Mouse (Mus musculus): Measurements from ENCODE around the gene March1.
A peak's percentile ranks its signal among the peaks of the same experiment; 100 is the strongest.

March1 gene

GRCm38 (mm10) chr8:65617871-65618751, at the start of gene March1:
Gene March1, plus strand, starts transcription at chr8:65617900.
- DNase-seq, result no peak

- no peak for DNase-seq
These were observed 30.8 kb upstream of the March1 start for GRCm38 (mm10) chr8:65586909-65587308.

- peak; percentile 39 for DNase-seq
These were observed 14.5 kb upstream of the March1 start for GRCm38 (mm10) chr8:65603241-65603640.

GRCm38 (mm10) chr8:65609509-65609908, 8.2 kb upstream of the March1 start:
- no peak for DNase-seq

- DNase-seq, result no peak
These were observed 1.3 kb downstream of the March1 start for GRCm38 (mm10) chr8:65618966-65619365.

GRCm38 (mm10) chr8:65644931-65645330, 27.2 kb downstream of the March1 start:
- no peak for DNase-seq

GRCm38 (mm10) chr8:65645502-65645901, 27.8 kb downstream of the March1 start:
- no peak for DNase-seq

- no peak for DNase-seq
These were observed 28.2 kb downstream of the March1 start for GRCm38 (mm10) chr8:65645945-65646344.

GRCm38 (mm10) chr8:65655924-65656323, 38.2 kb downstream of the March1 start:
- DNase-seq, result no peak

- DNase-seq, result no peak
These were observed 44.2 kb downstream of the March1 start for GRCm38 (mm10) chr8:65661885-65662284.

GRCm38 (mm10) chr8:65665786-65666185, 48.1 kb downstream of the March1 start:
- DNase-seq, result no peak

GRCm38 (mm10) chr8:65743066-65743465, 125.4 kb downstream of the March1 start:
- DNase-seq, result no peak

GRCm38 (mm10) chr8:65775815-65776214, 158.1 kb downstream of the March1 start:
- no peak for DNase-seq

- no peak for DNase-seq
These were observed 163.5 kb downstream of the March1 start for GRCm38 (mm10) chr8:65781156-65781555.

- no peak for DNase-seq
These were observed 195.3 kb downstream of the March1 start for GRCm38 (mm10) chr8:65812971-65813370.

GRCm38 (mm10) chr8:65922294-65923019, 304.8 kb downstream of the March1 start:
- no peak for DNase-seq

GRCm38 (mm10) chr8:65956948-65957347, 339.2 kb downstream of the March1 start:
- no peak for DNase-seq

GRCm38 (mm10) chr8:65957492-65957891, 339.8 kb downstream of the March1 start:
- no peak for DNase-seq

- no peak for DNase-seq
These were observed 349.0 kb downstream of the March1 start for GRCm38 (mm10) chr8:65966502-65967222.

- DNase-seq, result no peak
These were observed 349.6 kb downstream of the March1 start for GRCm38 (mm10) chr8:65967223-65967778.

- DNase-seq, result no peak
These were observed 359.2 kb downstream of the March1 start for GRCm38 (mm10) chr8:65976905-65977304.

GRCm38 (mm10) chr8:65982039-65982438, 364.3 kb downstream of the March1 start:
- DNase-seq, result no peak

- no peak for DNase-seq
These were observed 370.0 kb downstream of the March1 start for GRCm38 (mm10) chr8:65987665-65988064.
